Mouse (Mus musculus) kidney, postnatal 10 days (tissue): ENCODE data around the gene Hnrnpl.
A peak's percentile ranks its signal among the peaks of the same experiment; 100 is the strongest.

ENCODE experiments used
- DNase-seq: peaks from one replicate; pipeline ENCODE4 v3.0.0; 2021; ENCODE audit warnings: mixed read lengths

Gene Hnrnpl

GRCm38 (mm10) chr7:28790066-28790806 is 18.1 kb upstream of the Hnrnpl start:
- DNase-seq: peak; percentile 63

DNA sequence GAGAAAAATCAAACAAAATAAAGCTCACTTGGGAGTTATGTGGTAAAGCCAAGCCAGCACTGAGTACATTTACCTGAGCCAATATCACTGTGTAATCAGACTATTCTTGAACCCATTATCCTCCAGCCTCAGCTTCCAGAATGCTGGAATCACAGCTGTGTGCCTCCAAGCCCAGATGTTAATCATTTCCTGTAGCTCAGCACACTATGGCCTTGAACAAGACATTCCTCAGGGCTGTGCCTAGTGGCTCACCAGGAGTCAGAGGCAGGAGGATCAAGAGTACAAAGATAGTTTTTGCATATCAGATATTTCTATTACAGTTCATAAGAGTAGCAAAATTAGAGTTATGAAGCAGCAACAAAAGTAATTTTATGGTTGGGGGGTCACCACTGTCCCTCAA is 16.6 kb upstream of the Hnrnpl start:
- no peak for DNase-seq

- DNase-seq: no peak
Measured at GRCm38 (mm10) chr7:28792391-28793185, 15.8 kb upstream of the Hnrnpl start.

DNA sequence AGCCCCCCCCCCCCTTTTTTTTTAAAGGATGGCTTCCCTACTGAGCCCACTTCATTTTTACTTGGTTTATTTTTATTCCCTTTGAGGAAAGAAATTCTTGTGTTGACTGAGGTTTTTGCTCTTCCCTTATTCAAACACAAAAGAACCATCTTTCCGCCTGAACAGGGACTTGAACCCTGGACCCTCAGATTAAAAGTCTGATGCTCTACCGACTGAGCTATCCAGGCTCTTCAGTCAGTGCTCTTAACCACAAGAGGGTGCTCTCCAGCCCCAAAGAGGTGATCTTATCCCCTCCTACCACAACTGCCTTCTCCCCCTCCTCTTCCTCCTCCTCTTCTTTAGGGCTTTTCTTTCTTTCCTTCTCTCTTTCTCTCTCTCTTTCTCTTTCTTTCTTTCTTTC is 14.5 kb upstream of the Hnrnpl start:
- DNase-seq: peak; percentile 53

- no peak for DNase-seq
Measured at GRCm38 (mm10) chr7:28794496-28794895, 13.8 kb upstream of the Hnrnpl start.

DNA sequence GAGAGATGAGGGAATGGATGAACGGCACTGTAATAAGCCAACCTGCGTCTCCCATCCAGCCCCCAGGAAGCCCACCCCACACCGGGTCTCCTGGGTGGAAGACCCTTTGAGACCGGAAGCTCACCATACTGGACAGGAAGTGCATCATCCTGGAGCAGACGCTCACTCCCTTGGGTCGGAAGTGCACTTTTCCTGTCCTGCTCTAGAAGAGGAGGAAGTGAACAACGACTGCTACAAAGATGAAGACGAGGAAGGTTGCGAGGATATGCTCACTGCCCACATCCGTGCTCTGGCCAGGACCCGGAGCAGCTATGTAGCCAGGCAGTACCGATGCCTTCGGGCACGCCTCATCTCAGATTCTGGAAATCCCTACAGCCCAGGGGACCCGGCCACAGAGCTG is 12.5 kb upstream of the Hnrnpl start:
- DNase-seq: peak; percentile 39

DNA sequence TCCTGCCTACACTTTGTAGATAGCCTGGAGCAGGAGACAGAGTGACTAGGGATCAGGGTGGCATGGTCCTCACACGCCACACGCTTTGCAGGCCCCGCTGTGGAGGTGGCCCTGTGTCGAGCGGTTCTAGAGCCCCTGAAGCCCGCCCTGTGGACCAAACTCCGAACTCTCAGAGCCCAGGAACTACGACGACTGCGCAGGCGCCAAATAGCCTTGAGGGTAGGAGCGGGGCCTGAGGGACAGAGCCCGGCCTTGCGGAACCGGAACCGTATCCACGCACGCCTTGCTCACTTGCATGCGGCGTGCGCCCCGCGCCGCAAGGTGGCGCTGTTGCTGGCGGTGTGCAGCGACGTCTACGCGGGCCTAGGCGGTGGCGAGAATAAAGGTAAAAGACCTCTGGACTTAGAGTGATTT is 11.8 kb upstream of the Hnrnpl start:
- peak; percentile 92 for DNase-seq

DNA sequence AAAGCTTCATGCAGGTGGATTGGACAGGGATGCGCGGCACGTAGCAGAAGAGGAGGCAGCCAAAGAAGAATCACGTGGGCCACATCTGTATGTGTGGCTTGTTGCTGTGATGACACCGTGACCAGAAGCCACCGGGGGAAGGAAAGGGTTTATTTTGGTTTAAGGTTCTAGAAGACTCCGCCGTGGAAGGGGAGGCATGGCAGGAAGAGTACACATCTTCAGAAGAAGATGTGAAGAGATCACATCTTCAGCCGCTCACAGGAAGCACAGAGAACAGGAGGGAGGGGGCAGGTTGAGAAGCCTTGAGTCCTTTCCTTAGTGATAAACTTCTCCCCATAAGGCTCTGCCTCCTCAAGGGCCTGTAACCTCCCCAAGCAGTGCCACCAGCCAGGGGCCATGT is 8.3 kb upstream of the Hnrnpl start:
- DNase-seq: no peak

- no peak for DNase-seq
Measured at GRCm38 (mm10) chr7:28801451-28801850, 6.9 kb upstream of the Hnrnpl start.

DNA sequence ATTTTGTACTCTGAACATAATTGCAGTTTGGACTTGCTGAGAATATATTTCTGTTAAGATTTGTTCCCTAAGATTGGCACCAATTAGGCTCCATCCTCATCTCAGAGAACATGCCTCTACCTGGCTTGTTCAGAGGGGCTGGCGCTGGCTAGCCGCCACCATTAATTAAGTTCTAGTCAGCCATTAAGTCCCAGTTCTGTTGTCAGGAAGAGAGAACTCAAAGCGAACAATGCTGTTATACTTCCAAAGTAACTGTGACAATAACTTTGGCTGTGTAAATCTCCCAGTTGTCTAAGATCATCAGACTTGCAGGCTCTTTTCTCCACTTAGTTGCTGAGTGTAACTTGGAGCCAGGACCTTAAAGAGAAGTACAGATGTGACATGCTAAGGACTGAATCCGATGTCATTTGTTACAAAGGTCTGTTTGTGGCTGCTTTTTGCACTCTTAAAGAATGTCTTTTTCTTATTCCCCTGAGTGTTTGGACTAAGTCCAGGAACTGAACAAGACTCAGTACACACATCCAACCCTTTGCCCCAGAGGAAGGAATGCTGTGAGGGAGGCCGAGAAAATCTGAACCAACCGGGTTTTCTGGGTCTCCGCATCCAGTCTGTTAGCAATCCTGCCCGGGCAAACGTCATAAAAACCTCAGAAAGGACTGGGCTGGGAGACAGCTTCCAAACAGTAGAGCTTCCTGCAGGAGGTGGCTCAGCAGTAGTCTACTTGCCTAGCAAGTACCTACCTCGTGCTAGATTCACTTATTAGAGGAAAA is 6.3 kb upstream of the Hnrnpl start:
- peak; percentile 82 for DNase-seq

- DNase-seq: peak; percentile 85
Measured at GRCm38 (mm10) chr7:28802846-28803588, 5.3 kb upstream of the Hnrnpl start.

GRCm38 (mm10) chr7:28803756-28804155 is 4.6 kb upstream of the Hnrnpl start:
- DNase-seq: no peak

DNA sequence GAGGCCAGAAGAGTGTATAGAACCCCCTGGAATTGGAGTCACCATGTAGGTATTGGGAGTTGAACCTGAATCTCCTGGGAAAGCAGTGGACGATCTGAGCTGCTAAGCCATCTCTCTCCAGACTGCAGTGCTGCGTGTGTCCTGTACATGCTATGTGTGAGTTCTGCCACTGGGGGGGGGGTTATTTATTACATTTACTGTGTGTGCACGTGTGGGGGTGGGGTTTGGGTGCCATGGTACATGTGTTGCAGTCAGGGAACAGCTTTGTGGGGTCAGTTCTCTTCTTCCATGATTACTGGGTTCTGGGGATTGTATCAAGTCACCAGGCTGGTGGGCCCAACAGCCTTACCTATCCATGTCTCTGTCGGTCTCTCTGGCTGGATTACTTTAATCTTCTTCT is 1.5 kb upstream of the Hnrnpl start:
- no peak for DNase-seq

DNA sequence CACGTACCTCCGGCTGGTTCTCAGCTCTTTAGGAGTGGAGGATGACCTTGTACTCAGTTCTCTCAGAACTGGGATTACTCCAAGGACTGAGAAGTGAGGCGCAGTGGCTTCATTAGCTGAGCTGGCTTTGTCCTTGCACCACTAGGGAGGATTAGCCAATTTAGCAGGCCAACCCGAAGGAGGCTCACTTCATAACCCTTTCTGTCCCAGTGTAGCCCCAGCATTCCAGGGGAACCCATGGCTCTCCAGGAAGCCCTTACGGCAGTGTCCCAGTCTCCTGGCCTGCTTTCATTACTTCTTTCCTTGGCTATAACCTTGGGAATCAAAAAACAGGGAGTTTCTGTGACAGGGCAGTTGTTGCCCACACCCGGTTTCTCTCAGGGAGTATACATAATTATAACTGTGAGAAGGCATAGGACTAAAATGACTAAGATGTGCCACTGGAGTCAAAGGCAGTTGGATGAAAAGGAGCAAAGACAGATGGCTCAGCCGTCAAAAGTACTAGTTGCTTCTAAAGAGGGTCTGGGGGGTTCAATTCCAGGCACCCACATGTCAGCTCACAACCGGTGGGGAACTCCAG is 610 bp upstream of the Hnrnpl start:
- DNase-seq: peak; percentile 56

- peak; percentile 99 for DNase-seq
Measured at GRCm38 (mm10) chr7:28808957-28809393, 634 bp downstream of the Hnrnpl start.

DNA sequence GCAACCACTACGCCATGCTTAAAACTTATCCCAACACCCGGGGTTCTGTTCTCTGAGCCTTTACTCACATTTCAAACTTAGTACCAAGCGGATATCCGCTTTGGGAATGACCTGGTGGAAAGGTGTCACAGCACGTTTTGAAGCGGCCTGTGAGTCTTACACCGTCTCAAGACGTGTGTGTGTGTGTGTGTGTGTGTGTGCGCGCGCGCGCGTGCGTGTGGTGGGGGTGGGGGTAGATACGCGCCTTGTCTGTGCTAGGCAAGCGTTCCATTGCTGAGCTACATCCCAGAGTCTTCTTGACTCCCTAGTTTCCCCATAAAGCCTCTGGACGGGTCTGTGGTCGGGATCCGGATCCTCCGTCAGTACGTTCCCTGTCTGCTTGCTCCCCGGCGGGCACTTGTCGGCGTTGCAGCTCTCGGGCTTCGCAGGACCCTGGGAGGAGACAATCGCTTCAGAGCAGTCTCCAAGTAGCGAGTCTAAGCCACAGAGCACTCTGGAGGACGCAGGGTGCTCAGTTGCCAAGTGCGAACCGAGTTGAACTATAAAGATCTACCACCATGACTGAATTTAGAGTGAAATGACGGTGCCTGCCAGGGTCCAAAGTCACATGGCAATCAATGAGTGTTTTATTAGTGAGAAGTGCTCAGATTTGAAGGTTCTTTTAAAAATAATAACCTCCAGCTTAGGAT is 1.2 kb downstream of the Hnrnpl start:
- DNase-seq: peak; percentile 79

- peak; percentile 98 for DNase-seq
Measured at GRCm38 (mm10) chr7:28810107-28811066, 2.0 kb downstream of the Hnrnpl start.

DNA sequence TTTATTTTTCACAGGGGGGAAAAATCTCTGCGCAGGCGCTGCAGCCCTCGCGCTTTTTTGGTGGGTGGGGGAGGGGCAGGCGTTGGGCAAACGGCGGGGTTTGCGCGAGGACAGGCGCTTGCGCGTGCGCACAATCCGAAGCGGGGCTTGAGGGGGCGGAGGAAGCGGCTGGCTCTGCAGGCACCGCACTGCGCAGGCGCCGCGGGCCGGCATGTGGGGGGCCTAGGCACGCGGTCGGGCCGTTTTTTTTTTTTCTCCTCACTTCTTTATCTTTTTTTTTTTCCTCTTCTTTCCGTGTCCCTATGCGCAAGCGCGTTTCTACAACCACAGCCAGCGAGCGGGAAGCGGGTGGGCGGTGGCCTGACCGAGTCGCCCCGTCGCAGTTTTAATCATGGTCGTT is 2.9 kb downstream of the Hnrnpl start:
- DNase-seq: peak; percentile 98

DNA sequence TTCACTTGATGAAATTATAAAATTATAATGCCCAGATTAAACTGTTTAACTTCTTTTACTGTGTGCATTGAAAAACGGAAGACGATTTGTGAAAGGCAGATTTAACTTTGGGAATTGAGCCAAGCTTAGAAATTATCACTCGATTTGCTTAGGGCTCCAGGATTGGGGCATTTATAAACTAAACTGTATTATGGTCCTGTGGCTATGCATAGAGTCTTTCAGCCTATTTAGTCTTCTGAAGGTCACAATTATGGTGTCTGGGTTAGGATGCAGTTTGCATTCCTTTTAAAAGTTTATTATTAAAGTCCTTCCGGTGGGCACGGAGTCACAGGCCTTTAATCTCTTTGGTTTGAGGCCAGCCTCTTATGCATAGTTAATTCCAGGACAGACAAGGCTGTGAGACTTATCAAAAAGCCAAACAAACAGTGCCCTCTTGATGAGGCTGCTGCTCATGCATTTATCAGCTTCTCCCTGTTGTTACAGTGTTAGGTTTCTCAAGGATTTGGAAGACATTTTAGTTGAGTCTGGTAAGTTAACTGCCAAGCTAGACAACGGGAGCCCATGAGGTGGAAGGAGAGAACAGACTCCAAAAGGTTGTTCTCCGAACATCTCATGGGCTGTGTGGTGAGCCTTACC is 3.4 kb downstream of the Hnrnpl start:
- no peak for DNase-seq

- DNase-seq: no peak
Measured at GRCm38 (mm10) chr7:28812436-28812835, 4.1 kb downstream of the Hnrnpl start.
